Mouse (Mus musculus): ENCODE results near the gene Epb41l3. TPM values are rescaled to one million over a fixed set of nuclear protein-coding genes. Genes with fewer than 3 reads are reported as not detected.

The Epb41l3 gene
- polyA plus RNA-seq, 1 experiment from 2014 or later: 64.0 TPM

DNA sequence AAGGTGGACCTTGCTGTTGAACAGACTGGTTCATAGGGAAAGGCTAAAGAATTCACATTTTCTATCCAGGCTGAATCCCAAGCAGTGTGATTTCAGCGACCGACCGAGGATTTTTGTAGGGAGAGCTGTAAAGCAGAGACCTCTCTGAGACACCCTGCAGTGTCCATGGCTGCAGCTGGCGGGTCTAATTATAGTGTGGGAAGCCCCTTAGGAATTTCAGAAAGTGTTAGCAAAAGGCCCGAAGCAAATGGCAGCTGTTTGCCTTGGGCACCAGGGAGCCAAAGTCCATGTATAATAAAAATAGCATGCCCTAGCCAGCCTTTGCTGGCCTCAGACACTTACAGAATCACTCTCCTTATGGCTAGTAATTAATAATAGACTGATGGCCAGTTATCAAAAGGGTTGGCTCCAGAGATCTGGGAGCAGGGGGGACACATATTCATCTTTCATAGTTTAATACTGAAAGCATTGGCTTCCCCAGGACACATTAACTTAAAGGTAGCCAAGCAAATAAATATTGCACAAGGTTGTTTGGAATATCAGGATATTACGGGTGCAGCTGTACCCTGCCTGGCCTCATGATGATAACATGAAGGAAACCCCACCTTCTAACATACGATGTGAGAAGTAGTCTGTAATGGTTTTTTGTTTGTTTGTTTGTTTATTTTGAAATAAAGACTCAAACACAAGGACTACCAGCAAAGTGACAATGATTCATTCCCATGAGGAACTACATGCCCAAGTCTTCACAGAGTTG lies 106.3 kb downstream of the Epb41l3 start:
- Histone ChIP-seq H3K4me1 (ENCODE audit: insufficient read depth) (peaks cover 4% of the 10 kb centered on the region; the same call in 1 of the 2 replicates), H3K4me3 (ENCODE audit: low read depth, low read length) (no peak overlapping the region), H3K27me3 (ENCODE audit: insufficient read depth, low read length) (no peaks in the 10 kb centered on the region), H3K9me3 (ENCODE audit: low read depth, low read length) (no peaks in the 10 kb centered on the region), H3K9ac (no peak overlapping the region), H3K36me3 (ENCODE audit: insufficient read depth) (no peaks in the 10 kb centered on the region), H3K4me2 (peak overlapping the region; percentile 13; the same call in 1 of the 2 replicates), H3K27ac (ENCODE audit: low read depth) (peak overlapping the region; percentile 38; the same call in 1 of the 2 replicates)
- ATAC-seq (ENCODE audit: insufficient read depth) (no peak; the same call in 1 of the 2 replicates), DNase-seq (peak; percentile 18)
- no peak for TF ChIP-seq CTCF (IDR thresholded peaks at IDR 0.05; ENCODE audit: low read depth)
- WGBS: 31% methylated on average over 7 of the region's 7 CpGs

DNA sequence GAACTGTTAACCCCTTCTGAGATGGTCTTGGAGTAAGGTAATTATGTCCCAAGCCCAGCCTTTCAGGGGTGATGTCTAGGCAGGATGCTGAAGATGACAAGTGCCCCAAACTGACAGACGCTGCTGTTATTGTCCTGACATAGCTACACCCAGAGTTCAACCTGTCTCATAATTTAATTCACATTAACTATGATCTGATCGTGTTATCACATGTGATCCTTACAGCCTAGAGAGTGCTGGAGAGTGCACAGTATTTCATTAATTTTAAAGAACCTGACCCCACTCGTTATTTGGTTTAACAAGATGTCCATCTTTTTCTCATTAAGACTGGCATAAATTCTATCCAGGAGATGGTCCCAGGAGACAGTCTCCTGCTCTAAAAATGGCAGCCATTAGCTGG lies 112.3 kb downstream of the Epb41l3 start:
- TF ChIP-seq CTCF (IDR thresholded peaks at IDR 0.05; ENCODE audit: low read depth): no peak
- H3K27me3 ChIP-seq (ENCODE audit: insufficient read depth, low read length): no peaks in the 10 kb centered on the region
- H3K4me1 ChIP-seq (ENCODE audit: insufficient read depth): peaks cover 3% of the 10 kb centered on the region; the same call in 1 of the 2 replicates
- ATAC-seq (ENCODE audit: insufficient read depth): no peak
- H3K4me2 ChIP-seq: no peak overlapping the region
- H3K27ac ChIP-seq (ENCODE audit: low read depth): no peak overlapping the region
- no peak overlapping the region for H3K9ac ChIP-seq
- DNase-seq: no peak
- H3K4me3 ChIP-seq (ENCODE audit: low read depth, low read length): no peak overlapping the region
- WGBS: 48% methylated on average over 3 of the region's 3 CpGs
- no peaks in the 10 kb centered on the region for H3K9me3 ChIP-seq (ENCODE audit: low read depth, low read length)
- H3K36me3 ChIP-seq (ENCODE audit: insufficient read depth): no peaks in the 10 kb centered on the region

DNA sequence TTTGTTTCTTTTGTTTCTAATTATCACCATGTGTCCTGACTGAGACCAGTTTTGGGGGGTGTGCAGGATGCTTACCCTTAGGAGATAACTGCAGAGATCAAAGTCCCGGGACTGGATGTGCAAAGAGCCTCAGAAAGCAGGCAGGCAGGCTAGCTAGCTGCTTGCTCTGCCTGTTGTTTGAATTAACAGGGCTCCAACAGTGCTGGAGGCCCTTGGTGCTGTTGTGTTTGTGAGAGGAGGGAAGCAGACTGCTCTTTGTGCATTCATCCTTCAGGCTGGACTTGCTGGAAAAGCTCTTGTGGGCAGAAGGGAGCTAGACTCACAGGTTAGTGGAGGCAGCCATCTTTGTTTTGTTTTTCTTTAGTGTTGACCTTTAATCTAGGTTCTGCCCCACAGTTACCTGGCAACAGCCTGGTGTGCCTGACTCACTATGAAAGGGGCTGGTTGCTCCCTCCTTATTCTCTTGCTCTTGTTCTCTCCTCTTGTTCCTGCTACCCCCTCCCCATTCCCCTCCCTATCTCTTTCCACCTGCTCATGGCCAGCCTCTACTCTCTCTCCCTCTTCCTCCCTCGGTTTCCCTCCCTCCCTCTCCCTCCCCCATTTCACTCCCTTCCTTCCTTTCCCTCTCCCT lies 117.5 kb downstream of the Epb41l3 start:
- TF ChIP-seq CTCF (IDR thresholded peaks at IDR 0.05; ENCODE audit: low read depth): no peak
- Histone ChIP-seq H3K9ac (no peak overlapping the region), H3K27me3 (ENCODE audit: insufficient read depth, low read length) (no peaks in the 10 kb centered on the region), H3K4me3 (ENCODE audit: low read depth, low read length) (no peak overlapping the region), H3K9me3 (ENCODE audit: low read depth, low read length) (no peaks in the 10 kb centered on the region), H3K27ac (ENCODE audit: low read depth) (no peak overlapping the region), H3K36me3 (ENCODE audit: insufficient read depth) (no peaks in the 10 kb centered on the region), H3K4me2 (no peak overlapping the region), H3K4me1 (ENCODE audit: insufficient read depth) (peaks cover 4% of the 10 kb centered on the region; the same call in 1 of the 2 replicates)
- ATAC-seq (ENCODE audit: insufficient read depth) (no peak), DNase-seq (no peak)
- 14% methylated on average over 2 of the region's 2 CpGs for WGBS

DNA sequence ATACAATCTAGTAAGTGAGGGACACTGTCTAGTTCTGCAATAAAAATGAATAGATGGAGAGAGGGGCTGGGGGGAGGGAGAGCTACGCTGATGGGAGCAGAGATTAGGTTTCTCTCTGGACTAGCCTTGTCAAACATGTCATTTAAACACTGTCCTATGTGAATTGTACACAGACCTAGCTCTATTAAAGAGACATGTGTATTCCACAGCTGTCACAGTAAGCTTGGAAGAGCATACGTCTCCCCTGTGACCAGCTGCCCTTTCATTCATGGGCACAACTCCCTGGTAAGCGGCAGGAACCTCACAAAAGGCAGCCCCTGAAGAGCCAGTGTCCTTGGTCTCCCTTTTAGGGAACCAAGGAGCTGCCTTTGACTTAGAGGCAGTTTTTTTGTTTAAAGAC lies 119.1 kb downstream of the Epb41l3 start:
- Histone ChIP-seq H3K9me3 (ENCODE audit: low read depth, low read length) (no peaks in the 10 kb centered on the region), H3K4me2 (no peak overlapping the region)
- 41% methylated on average over 3 of the region's 3 CpGs for WGBS

DNA sequence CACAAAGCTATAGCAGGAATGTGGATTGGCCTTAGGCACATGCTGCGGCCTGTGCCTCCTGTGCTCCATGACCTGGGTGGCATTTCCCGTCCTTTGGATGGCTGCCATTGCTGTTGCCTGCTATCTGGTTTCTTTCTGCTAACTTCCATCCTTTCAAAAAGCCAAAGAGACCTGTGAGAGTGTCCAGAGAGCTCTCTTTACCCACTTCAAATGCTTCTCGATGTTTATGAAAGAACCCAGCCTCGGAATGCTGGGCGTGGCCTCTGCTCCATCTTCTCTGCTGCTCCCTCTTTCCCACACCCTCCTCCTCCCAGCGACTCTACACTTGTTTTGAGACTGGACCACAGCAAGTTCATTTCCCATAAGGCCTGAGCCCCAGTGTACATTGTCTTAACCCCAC lies 120.3 kb downstream of the Epb41l3 start:
- TF ChIP-seq CTCF (IDR thresholded peaks at IDR 0.05; ENCODE audit: low read depth): no peak
- Histone ChIP-seq H3K36me3 (ENCODE audit: insufficient read depth) (no peaks in the 10 kb centered on the region), H3K4me1 (ENCODE audit: insufficient read depth) (peaks cover 8% of the 10 kb centered on the region; the same call in 1 of the 2 replicates), H3K4me3 (ENCODE audit: low read depth, low read length) (no peak overlapping the region), H3K27me3 (ENCODE audit: insufficient read depth, low read length) (no peaks in the 10 kb centered on the region), H3K9ac (no peak overlapping the region), H3K4me2 (no peak overlapping the region), H3K9me3 (ENCODE audit: low read depth, low read length) (no peaks in the 10 kb centered on the region), H3K27ac (ENCODE audit: low read depth) (no peak overlapping the region)
- DNase-seq: peak; percentile 35
- 65% methylated on average over 6 of the region's 6 CpGs for WGBS
- no peak for ATAC-seq (ENCODE audit: insufficient read depth)

More for the DNA sequence above, 119.1 kb downstream of the Epb41l3 start:
- ATAC-seq (ENCODE audit: insufficient read depth) (no peak), DNase-seq (no peak)
- H3K36me3 ChIP-seq (ENCODE audit: insufficient read depth): no peaks in the 10 kb centered on the region
- H3K4me1 ChIP-seq (ENCODE audit: insufficient read depth): peaks cover 8% of the 10 kb centered on the region; the same call in 1 of the 2 replicates
- no peak overlapping the region for H3K27ac ChIP-seq (ENCODE audit: low read depth)
- no peak overlapping the region for H3K4me3 ChIP-seq (ENCODE audit: low read depth, low read length)
- H3K27me3 ChIP-seq (ENCODE audit: insufficient read depth, low read length): no peaks in the 10 kb centered on the region
- no peak for TF ChIP-seq CTCF (IDR thresholded peaks at IDR 0.05; ENCODE audit: low read depth)
- H3K9ac ChIP-seq: no peak overlapping the region

DNA sequence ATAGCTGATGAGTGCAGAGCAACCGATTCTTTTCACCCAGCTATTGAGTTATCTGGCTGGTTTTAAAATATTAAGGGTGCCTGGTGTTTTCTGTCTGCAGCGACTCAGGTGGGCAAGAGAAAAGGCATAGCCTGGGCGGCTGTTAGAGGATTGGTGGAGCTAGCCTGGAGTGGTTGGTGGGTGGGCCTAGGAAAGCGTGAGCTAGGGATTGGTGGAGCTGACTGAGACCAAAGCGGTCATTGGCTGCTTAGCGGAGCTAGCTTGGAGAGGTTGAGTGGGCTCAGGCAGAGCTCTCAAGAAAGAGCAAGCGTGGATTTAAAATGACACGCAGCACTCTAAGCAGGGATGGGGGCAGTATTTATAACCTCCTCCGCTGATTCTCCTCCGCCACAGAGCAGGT lies 121.2 kb downstream of the Epb41l3 start:
- H3K4me1 ChIP-seq (ENCODE audit: insufficient read depth): peaks cover 8% of the 10 kb centered on the region; the same call in 1 of the 2 replicates

DNA sequence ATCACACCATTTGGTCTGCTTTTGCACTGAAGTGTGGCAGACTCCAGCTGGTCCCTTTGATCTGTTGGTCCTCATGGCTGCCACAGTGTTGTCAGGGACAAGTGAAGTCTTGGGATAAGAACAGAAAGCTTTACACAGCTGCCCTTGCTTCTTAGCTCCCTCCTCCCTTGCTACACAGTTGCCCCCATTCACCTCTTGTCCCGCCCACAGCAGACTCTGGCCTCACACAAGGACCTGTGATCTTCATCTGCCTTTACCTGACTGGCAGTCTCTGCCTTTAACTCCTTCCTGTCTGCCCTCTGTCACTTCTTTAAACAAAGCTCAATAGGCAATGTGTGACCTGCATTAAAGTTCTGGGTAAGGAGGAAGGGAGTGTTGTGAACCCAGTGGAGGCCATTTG lies 123.3 kb downstream of the Epb41l3 start:
- no peak overlapping the region for H3K27ac ChIP-seq (ENCODE audit: low read depth)
- no peak overlapping the region for H3K4me3 ChIP-seq (ENCODE audit: low read depth, low read length)
- TF ChIP-seq CTCF (IDR thresholded peaks at IDR 0.05; ENCODE audit: low read depth): no peak
- no peak overlapping the region for H3K4me2 ChIP-seq
- 0 out of 2 replicates have a peak, but pooled peaks cover 4% of the 10 kb centered on the region for H3K4me1 ChIP-seq (ENCODE audit: insufficient read depth)
- no peak for DNase-seq
- no peaks in the 10 kb centered on the region for H3K36me3 ChIP-seq (ENCODE audit: insufficient read depth)
- 33% methylated on average over 1 of the region's 1 CpGs for WGBS
- H3K27me3 ChIP-seq (ENCODE audit: insufficient read depth, low read length): no peaks in the 10 kb centered on the region
- H3K9ac ChIP-seq: no peak overlapping the region
- H3K9me3 ChIP-seq (ENCODE audit: low read depth, low read length): no peaks in the 10 kb centered on the region
- no peak for ATAC-seq (ENCODE audit: insufficient read depth)

More for the DNA sequence above, 121.2 kb downstream of the Epb41l3 start:
- Histone ChIP-seq H3K9ac (no peak overlapping the region), H3K4me2 (peak overlapping the region; percentile 35), H3K36me3 (ENCODE audit: insufficient read depth) (no peaks in the 10 kb centered on the region), H3K9me3 (ENCODE audit: low read depth, low read length) (no peaks in the 10 kb centered on the region), H3K4me3 (ENCODE audit: low read depth, low read length) (no peak overlapping the region), H3K27ac (ENCODE audit: low read depth) (peak overlapping the region; percentile 18; the same call in 1 of the 2 replicates), H3K27me3 (ENCODE audit: insufficient read depth, low read length) (no peaks in the 10 kb centered on the region)
- ATAC-seq (ENCODE audit: insufficient read depth) (peak; percentile 75; the same call in 1 of the 2 replicates), DNase-seq (peak; percentile 44)
- 72% methylated on average over 10 of the region's 10 CpGs for WGBS
- TF ChIP-seq CTCF (IDR thresholded peaks at IDR 0.05; ENCODE audit: low read depth): no peak

All from lung, embryonic 14.5 days (tissue).